Mouse (Mus musculus) liver, postnatal 0 days (tissue): Measurements from ENCODE around the gene Man1a2. TPM values are rescaled to one million over a fixed set of nuclear protein-coding genes. Genes with fewer than 3 reads are reported as not detected.
A peak's percentile ranks its signal among the peaks of the same experiment; 100 is the strongest.

Experiments used
- ATAC-seq: fragments of 200-750 bp; cut with Nextera tagmentation; 2 replicates; pipeline ENCODE4 v1.8.0; 2017; ENCODE audit warnings: mild to moderate bottlenecking, moderate library complexity
- DNase-seq: peaks from one replicate; pipeline ENCODE4 v3.0.0-alpha.2; 2016
- H3K27ac ChIP-seq: fragments of 300-500 bp; sonication (generic); 2 replicates; pipeline ENCODE4 v1.5.1; 2014; ENCODE audit warnings: antibody characterized with exemption, moderate library complexity, mild to moderate bottlenecking, low read depth
- H3K27me3 ChIP-seq: fragments of 300-500 bp; sonication (generic); 2 replicates; pipeline ENCODE4 v1.6.1; 2014; ENCODE audit warnings: low read length, control low read depth, mixed read lengths; ENCODE audit not compliant: insufficient read depth
- H3K36me3 ChIP-seq: fragments of 300-500 bp; sonication (generic); replicated peaks from 2 replicates; pipeline ENCODE4 v1.6.1; 2014; ENCODE audit warnings: mild to moderate bottlenecking, control low read depth, low read length, moderate library complexity, mixed read lengths; ENCODE audit not compliant: insufficient read depth
- H3K4me1 ChIP-seq: fragments of 300-500 bp; sonication (generic); 2 replicates; pipeline ENCODE4 v1.6.1; 2014; ENCODE audit warnings: antibody characterized with exemption, mild to moderate bottlenecking, control low read depth; ENCODE audit not compliant: insufficient read depth
- H3K4me2 ChIP-seq: fragments of 300-500 bp; sonication (generic); 2 replicates; pipeline ENCODE4 v1.6.1; 2014; ENCODE audit warnings: low read depth, mild to moderate bottlenecking, low read length, moderate library complexity, mixed read lengths
- H3K4me3 ChIP-seq: fragments of 300-500 bp; sonication (generic); 2 replicates; pipeline ENCODE4 v1.5.1; 2014; ENCODE audit warnings: low read depth, low read length
- H3K9ac ChIP-seq: fragments of 300-500 bp; sonication (generic); replicated peaks from 2 replicates; pipeline ENCODE4 v1.6.1; 2014; ENCODE audit warnings: mild to moderate bottlenecking, moderate library complexity
- H3K9me3 ChIP-seq: fragments of 300-500 bp; sonication (generic); 2 replicates; pipeline ENCODE4 v1.6.1; 2016; ENCODE audit warnings: mild to moderate bottlenecking, control low read depth, low read length, mixed read lengths
- CTCF ChIP-seq: sonication (generic); IDR thresholded peaks from 2 replicates; pipeline ENCODE4 v1.5.1; 2016; ENCODE audit warnings: antibody characterized with exemption, low read depth
- EP300 ChIP-seq: IDR thresholded peaks from 2 replicates; pipeline ENCODE4 v1.6.1; 2016; ENCODE audit warnings: antibody characterized with exemption, low read depth, mild to moderate bottlenecking
- WGBS: fragments of 180-500 bp; shearing (Covaris S2); extraction: QIAGEN DNeasy Blood & Tissue Kit; methylation state at CpG from one replicate; pipeline ENCODE4 v1.1.7; 2014; ENCODE audit not compliant: insufficient replicate concordance; 5-methylcytosine and 5-hydroxymethylcytosine counted together
- polyA plus RNA-seq: library from polyadenylated mRNA; unstranded; fragments of >200 nt; fragmentation: Nextera tagmentation; extraction: Ambion mirVana; gene quantifications from 2 replicates; pipeline ENCODE4 v1.2.1, GENCODE M21; 2015

Man1a2 gene
- polyA plus RNA-seq, 1 experiment from 2014 or later = 40.4 TPM

DNA sequence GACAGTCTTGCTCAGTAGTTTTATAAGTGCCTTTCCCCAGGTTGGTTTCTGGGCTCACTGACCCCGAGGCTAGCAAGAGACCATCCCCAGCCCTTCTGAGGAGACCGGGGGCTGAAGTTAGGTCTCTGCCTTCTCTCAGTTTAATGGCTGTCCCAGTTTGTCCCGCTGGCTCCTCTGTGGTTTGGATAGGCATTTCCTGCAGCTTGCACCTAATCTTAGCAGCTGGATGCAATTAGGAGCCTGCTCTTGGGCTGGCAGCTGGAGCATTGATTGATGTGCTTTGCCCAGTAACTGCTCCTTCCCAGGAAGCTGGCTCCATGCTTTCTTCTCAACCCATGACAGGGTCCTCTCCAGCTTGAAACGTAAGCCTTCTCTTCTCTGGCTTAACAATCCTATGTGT, 26.2 kb upstream of the Man1a2 start:
- no peak overlapping the region for H3K27ac ChIP-seq
- ATAC-seq = no peak

GRCm38 (mm10) chr3:100707117-100707516, 21.8 kb upstream of the Man1a2 start:
- 75% methylated on average over 4 of the region's 4 CpGs for WGBS
- TF ChIP-seq EP300 (no peak), CTCF (no peak)
- no peaks in the 10 kb centered on the region for H3K36me3 ChIP-seq
- no peak overlapping the region for H3K27ac ChIP-seq
- H3K9me3 ChIP-seq = no peaks in the 10 kb centered on the region
- ATAC-seq = no peak
- H3K4me2 ChIP-seq = no peak overlapping the region
- no peaks in the 10 kb centered on the region for H3K27me3 ChIP-seq
- DNase-seq = no peak
- no peaks in the 10 kb centered on the region; the same call in 1 of the 2 replicates for H3K4me1 ChIP-seq
- H3K9ac ChIP-seq = no peak overlapping the region
- H3K4me3 ChIP-seq = no peak overlapping the region

More for the DNA sequence above, 26.2 kb upstream of the Man1a2 start:
- no peak for DNase-seq
- H3K9ac ChIP-seq = no peak overlapping the region
- H3K4me3 ChIP-seq = no peak overlapping the region
- H3K27me3 ChIP-seq = no peaks in the 10 kb centered on the region
- no peaks in the 10 kb centered on the region for H3K9me3 ChIP-seq
- no peak overlapping the region for H3K4me2 ChIP-seq
- TF ChIP-seq EP300 (no peak), CTCF (no peak)
- no peaks in the 10 kb centered on the region for H3K4me1 ChIP-seq
- WGBS = 29% methylated on average over 4 of the region's 4 CpGs
- no peaks in the 10 kb centered on the region for H3K36me3 ChIP-seq

DNA sequence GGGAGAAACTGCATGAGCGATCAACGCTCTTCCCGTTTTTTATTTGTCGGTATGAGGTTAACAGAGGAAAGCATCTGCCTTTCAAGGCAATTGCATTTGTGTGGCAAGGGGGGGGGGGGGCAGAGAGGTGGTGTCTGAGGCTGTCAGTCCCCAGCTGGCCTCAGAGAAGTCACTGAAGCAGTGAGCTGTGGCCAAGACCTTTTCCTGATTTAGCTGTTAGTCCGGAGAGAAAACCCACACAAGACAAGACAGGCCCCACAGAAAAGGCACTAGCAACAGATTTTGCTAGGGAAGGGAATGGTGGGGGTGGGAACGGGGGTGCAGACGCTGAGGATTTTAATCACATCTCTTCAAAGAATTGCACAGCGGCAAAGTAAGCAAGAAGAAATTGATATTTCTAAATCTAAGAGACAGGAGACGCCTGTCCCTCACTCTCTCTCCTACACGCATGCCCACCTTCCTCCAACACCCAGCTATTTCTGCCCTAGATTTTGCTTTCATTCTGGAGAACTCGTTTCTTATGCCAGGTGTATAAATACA, 19.9 kb upstream of the Man1a2 start:
- TF ChIP-seq CTCF = no peak
- no peak for TF ChIP-seq EP300
- Histone ChIP-seq H3K9me3 (no peaks in the 10 kb centered on the region), H3K4me2 (peak overlapping the region; percentile 35; the same call in 1 of the 2 replicates), H3K36me3 (no peaks in the 10 kb centered on the region), H3K9ac (no peak overlapping the region), H3K27ac (peak overlapping the region; percentile 35; the same call in 1 of the 2 replicates), H3K4me3 (no peak overlapping the region), H3K4me1 (no peaks in the 10 kb centered on the region; the same call in 1 of the 2 replicates), H3K27me3 (no peaks in the 10 kb centered on the region)
- 55% methylated on average over 11 of the region's 11 CpGs for WGBS
- ATAC-seq = no peak
- DNase-seq = no peak

DNA sequence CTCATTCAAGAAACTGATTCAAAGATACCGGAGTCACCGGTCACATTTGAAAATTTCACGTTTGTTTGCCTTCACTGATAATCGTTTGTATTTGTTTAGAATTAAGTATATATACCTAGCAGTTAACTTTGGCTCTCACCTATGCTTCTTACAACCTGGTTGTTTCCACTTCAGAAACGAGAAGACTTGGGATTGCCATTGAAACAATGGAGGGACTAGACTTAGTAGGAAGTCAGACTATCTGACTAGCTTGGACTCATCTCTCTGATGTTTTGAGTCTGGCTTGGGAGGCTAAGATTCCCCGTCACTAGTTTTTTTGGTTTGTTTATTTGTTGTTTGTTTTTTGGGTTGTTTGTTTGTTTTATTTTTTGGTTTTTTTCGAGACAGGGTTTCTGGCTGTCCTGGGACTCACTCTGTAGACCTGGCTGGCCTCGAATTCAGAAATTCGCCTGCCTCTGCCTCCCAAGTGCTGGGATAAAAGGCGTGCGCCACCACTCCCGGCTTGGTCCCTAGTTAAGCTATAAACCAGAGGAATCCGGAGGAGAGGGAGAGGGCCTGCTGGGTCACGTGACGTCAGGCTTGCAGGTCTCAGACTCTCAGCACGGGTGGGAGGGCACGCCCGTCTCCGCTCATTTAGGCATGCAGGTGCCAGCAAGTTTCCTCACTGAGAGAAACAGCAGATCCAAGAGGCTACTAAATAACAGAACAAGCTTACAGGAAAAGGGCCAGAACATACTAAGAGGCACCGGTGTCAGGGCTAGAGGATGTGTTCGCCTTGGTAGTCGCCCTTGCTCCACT, 18.7 kb upstream of the Man1a2 start:
- WGBS = 68% methylated on average over 22 of the region's 22 CpGs
- DNase-seq (no peak), ATAC-seq (no peak)
- no peak overlapping the region for H3K4me2 ChIP-seq
- no peak overlapping the region for H3K9ac ChIP-seq
- H3K4me3 ChIP-seq = no peak overlapping the region
- H3K4me1 ChIP-seq = no peaks in the 10 kb centered on the region; the same call in 1 of the 2 replicates
- no peak for TF ChIP-seq CTCF
- no peak for TF ChIP-seq EP300
- no peaks in the 10 kb centered on the region for H3K9me3 ChIP-seq
- no peak overlapping the region; the same call in 1 of the 2 replicates for H3K27ac ChIP-seq
- H3K36me3 ChIP-seq = no peaks in the 10 kb centered on the region
- no peaks in the 10 kb centered on the region for H3K27me3 ChIP-seq

DNA sequence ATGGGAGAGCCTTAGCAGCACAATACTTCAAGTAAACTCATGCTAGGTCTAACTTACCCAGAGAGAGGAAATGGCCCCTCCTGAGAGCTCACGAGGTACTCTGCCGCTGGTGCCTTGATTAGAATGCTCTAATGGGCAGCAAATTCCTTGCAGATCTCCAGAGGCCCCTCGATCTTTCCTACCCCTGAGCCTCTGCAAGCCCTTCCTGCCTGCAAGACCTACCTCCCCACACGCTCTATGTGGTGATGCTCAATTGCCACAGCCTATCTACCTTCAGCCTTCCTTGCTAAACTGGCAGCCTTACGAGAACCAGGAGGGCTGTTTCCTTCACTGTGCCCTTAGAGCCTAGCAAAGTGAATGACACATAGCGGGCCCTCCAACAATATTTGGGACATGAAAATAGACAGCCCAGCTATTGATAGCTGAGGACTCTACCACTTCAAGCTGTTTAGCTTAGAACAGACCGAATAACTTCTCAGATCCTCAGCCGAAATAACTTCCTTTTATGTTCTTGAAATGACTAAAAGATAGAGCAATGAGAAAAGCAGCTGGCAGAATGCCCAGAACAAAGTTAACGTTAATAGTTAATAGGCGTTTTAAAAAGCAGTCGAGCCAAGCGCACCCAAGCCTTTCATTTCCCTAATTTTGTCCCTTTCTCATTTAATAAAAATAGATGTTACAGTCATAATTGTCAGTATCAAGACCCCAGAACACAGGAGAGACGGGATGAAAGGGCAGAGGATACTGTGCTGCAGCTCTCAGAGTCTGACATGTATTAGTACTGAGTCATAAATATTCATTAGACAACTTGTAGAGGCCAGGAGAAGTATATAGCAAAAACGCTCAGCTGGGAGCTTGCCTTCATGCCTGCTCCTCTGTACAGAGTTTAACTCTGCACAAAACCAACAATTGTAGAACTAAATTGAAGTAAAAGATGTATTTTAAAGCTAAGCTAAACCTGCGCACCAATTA, 17.9 kb upstream of the Man1a2 start:
- no peaks in the 10 kb centered on the region for H3K36me3 ChIP-seq
- H3K4me1 ChIP-seq = no peaks in the 10 kb centered on the region; the same call in 1 of the 2 replicates
- H3K4me3 ChIP-seq = no peak overlapping the region
- TF ChIP-seq CTCF (no peak), EP300 (no peak)
- no peaks in the 10 kb centered on the region for H3K27me3 ChIP-seq
- ATAC-seq (no peak), DNase-seq (no peak)
- peak overlapping the region; percentile 55; the same call in 1 of the 2 replicates for H3K27ac ChIP-seq
- peak overlapping the region; percentile 32; the same call in 1 of the 2 replicates for H3K4me2 ChIP-seq
- no peaks in the 10 kb centered on the region for H3K9me3 ChIP-seq
- 36% methylated on average over 15 of the region's 15 CpGs for WGBS
- H3K9ac ChIP-seq = no peak overlapping the region; the same call in 1 of the 2 replicates
